ENCODE assay signal across 9 mouse cellular contexts in genomic region chr16:44615878-44616206, GRCm38 (mm10). TPM values are rescaled to one million over a fixed set of nuclear protein-coding genes. Genes with fewer than 3 reads are reported as not detected.
DNase-seq lines count a peak whose midpoint lies in the region; ATAC-seq and TF ChIP-seq lines count a peak whose summit lies in the region.
"Had no signal": no experiment of that assay in that cellular context is flagged by ENCODE, and none has a peak within 500 bp of the region (broad histone marks: within the 10 kb centered on the region; RNA-seq: fewer than 3 reads in every experiment).

No protein-coding gene starts in this region.

- peaks cover 4% of the 10 kb centered on the region for H3K4me1 ChIP-seq in forebrain, embryonic 11.5 days (replicated peaks; ENCODE audit: control insufficient read depth, insufficient read depth, low read length)
- peaks cover 14% of the 10 kb centered on the region for H3K4me1 ChIP-seq in intestine, embryonic 15.5 days (replicated peaks)
- H3K4me1 ChIP-seq in midbrain, embryonic 14.5 days (ENCODE audit: control insufficient read depth, insufficient read depth, low read length): peaks cover 3% of the 10 kb centered on the region; the same call in 1 of the 2 replicates

- H3K36me3 ChIP-seq in forebrain, embryonic 11.5 days (ENCODE audit: control insufficient read depth, insufficient read depth, low read length): no peaks in the 10 kb centered on the region
- no peaks in the 10 kb centered on the region for H3K36me3 ChIP-seq in intestine, embryonic 15.5 days
- no peaks in the 10 kb centered on the region for H3K36me3 ChIP-seq in midbrain, embryonic 14.5 days (ENCODE audit: control insufficient read depth, insufficient read depth, low read length)

- whole genome bisulfite sequencing in forebrain, embryonic 11.5 days: 31% methylated on average over 3 of the region's 3 CpGs
- 26% methylated on average over 3 of the region's 3 CpGs for WGBS in intestine, embryonic 15.5 days
- WGBS in midbrain, embryonic 14.5 days: 29% methylated on average over 3 of the region's 3 CpGs

- peak; percentile 73 for ATAC-seq in forebrain, embryonic 11.5 days (replicated peaks; ENCODE audit: low FRiP score)
- ATAC-seq in intestine, embryonic 15.5 days: peak; percentile 48
- ATAC-seq in midbrain, embryonic 14.5 days (ENCODE audit: low FRiP score, low TSS enrichment): peak; percentile 53; the same call in 1 of the 2 replicates

- no peak overlapping the region for H3K9ac ChIP-seq in forebrain, embryonic 11.5 days (ENCODE audit: low read length)
- no peak overlapping the region for H3K9ac ChIP-seq in intestine, embryonic 15.5 days
- no peak overlapping the region for H3K9ac ChIP-seq in midbrain, embryonic 14.5 days (replicated peaks; ENCODE audit: low read length)

- H3K4me2 ChIP-seq in forebrain, embryonic 11.5 days (ENCODE audit: low read depth, low read length, severe bottlenecking): no peak overlapping the region; the same call in 1 of the 2 replicates
- 0 out of 2 replicates have a peak overlapping the region, but pooled peaks have one; percentile 13 for H3K4me2 ChIP-seq in intestine, embryonic 15.5 days (replicated peaks)
- H3K4me2 ChIP-seq in midbrain, embryonic 14.5 days (ENCODE audit: low read length): no peak overlapping the region

- peak overlapping the region; percentile 58; the same call in 1 of the 2 replicates for H3K27ac ChIP-seq in forebrain, embryonic 11.5 days (ENCODE audit: low read depth, low read length)
- peak overlapping the region; percentile 60 for H3K27ac ChIP-seq in intestine, embryonic 15.5 days
- H3K27ac ChIP-seq in midbrain, embryonic 14.5 days (replicated peaks; ENCODE audit: low read depth, low read length): no peak overlapping the region; the same call in 1 of the 2 replicates
- no peak overlapping the region for H3K27ac ChIP-seq in layer of hippocampus, adult 2 months

- DNase-seq in kidney, adult 9 months: peak; percentile 17
- DNase-seq in kidney, adult 11 months: no peak
- DNase-seq in forebrain, embryonic 11.5 days (ENCODE audit: low spot score): peak; percentile 69
- peak; percentile 66 for DNase-seq in midbrain, embryonic 14.5 days
- no peak for DNase-seq in frontal cortex, postnatal 36 days (ENCODE audit: low spot score in 2 of 2)
- DNase-seq in ovary, postnatal 10 days (ENCODE audit: low spot score): no peak
- DNase-seq in layer of hippocampus, adult 2 months (ENCODE audit: low spot score in 2 of 2): no peak

- no peak overlapping the region for H3K4me3 ChIP-seq in forebrain, embryonic 11.5 days (ENCODE audit: low read depth, low read length)
- no peak overlapping the region for H3K4me3 ChIP-seq in intestine, embryonic 15.5 days (replicated peaks)
- H3K4me3 ChIP-seq in midbrain, embryonic 14.5 days (replicated peaks; ENCODE audit: low read depth, low read length): no peak overlapping the region
- no peak overlapping the region for H3K4me3 ChIP-seq in layer of hippocampus, adult 2 months
- H3K4me3 ChIP-seq: erythroblast, embryonic 14.5 days had no signal

- no peaks in the 10 kb centered on the region for H3K27me3 ChIP-seq in forebrain, embryonic 11.5 days (ENCODE audit: control insufficient read depth, insufficient read depth, low read length)
- H3K27me3 ChIP-seq in intestine, embryonic 15.5 days (replicated peaks): no peaks in the 10 kb centered on the region
- H3K27me3 ChIP-seq in midbrain, embryonic 14.5 days (ENCODE audit: control insufficient read depth, insufficient read depth, low read length): no peaks in the 10 kb centered on the region

- no peaks in the 10 kb centered on the region for H3K9me3 ChIP-seq in forebrain, embryonic 11.5 days (ENCODE audit: control insufficient read depth, low read length)
- no peaks in the 10 kb centered on the region for H3K9me3 ChIP-seq in intestine, embryonic 15.5 days
- no peaks in the 10 kb centered on the region for H3K9me3 ChIP-seq in midbrain, embryonic 14.5 days (ENCODE audit: control insufficient read depth, low read length)

- TF ChIP-seq CTCF in layer of hippocampus, adult 2 months (conservative IDR thresholded peaks at IDR 0.05): no peak

RNA-seq across cellular contexts. Expression of gene Boc, which starts 57.1 kb away (rescaled TPM):
- 35.6 and 35.9 TPM in 2 replicates for polyA plus RNA-seq in forebrain, embryonic 11.5 days (2014; fragmentation: Nextera tagmentation; extraction: Ambion mirVana)
- polyA plus RNA-seq in intestine, embryonic 15.5 days (2015; fragmentation: Nextera tagmentation; extraction: Ambion mirVana): 9.8 and 10.3 TPM in 2 replicates
- polyA plus RNA-seq in midbrain, embryonic 14.5 days (2014; fragmentation: Nextera tagmentation; extraction: Ambion mirVana): 14.1 and 22.6 TPM in 2 replicates
- total RNA-seq in layer of hippocampus, adult 2 months (2021): 10 to 100 TPM in 1 of 2 experiments, 1 to 10 TPM in 1; 9.7 to 12.1 TPM
- polyA plus RNA-seq: erythroblast, embryonic 14.5 days had no signal

Comparison
In these comparisons a context has a peak if more than half of its experiments do, and no peak if none do; other contexts are left out.
1. DNase-seq: peak in kidney, adult 9 months (single experiment), forebrain, embryonic 11.5 days (single experiment) and midbrain, embryonic 14.5 days (single experiment); none in kidney, adult 11 months (single experiment), frontal cortex, postnatal 36 days (0 of 2), ovary, postnatal 10 days (single experiment) and layer of hippocampus, adult 2 months (0 of 2).
2. H3K27ac ChIP-seq: peak in forebrain, embryonic 11.5 days (single experiment) and intestine, embryonic 15.5 days (single experiment); none in midbrain, embryonic 14.5 days (single experiment) and layer of hippocampus, adult 2 months (single experiment).
3. Peak in every context shown above with its lines, with median percentiles within 50 percentile points of each other: ATAC-seq.